Mouse (Mus musculus): ENCODE results near the gene Myadml2.
"Not testable (repeated sequence)": the region's sequence is repeated elsewhere in the genome, so short reads cannot be mapped to it uniquely, and the experiment has no call there.

Myadml2 gene

DNA sequence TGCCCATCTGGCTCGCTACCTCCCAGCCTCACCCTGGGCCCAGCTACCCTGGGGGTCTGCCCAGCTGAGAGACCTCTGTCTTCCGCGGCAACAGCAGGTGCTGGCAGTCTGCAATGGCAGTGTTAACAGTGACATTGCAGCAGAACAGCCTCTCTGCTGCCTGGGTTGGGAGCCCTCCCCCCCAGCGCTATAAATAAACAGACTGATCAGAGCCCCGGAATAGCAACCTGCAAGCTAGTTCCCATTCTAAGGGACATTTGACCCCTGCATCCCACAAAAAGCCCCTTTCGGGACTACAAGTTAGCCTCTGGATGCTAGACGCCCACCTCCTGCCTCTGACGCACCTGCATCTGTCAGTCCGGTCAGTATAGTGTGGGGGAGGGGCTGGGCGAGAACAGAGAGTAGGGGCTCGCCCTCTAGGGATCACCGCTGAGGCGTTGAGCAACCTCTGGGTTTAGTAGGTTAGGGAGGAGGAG, at the start of gene Myadml2:
Gene Myadml2 (minus strand): TSS at position 158 of the 476 bp plus-strand sequence.
- DNase-seq: no peak

DNA sequence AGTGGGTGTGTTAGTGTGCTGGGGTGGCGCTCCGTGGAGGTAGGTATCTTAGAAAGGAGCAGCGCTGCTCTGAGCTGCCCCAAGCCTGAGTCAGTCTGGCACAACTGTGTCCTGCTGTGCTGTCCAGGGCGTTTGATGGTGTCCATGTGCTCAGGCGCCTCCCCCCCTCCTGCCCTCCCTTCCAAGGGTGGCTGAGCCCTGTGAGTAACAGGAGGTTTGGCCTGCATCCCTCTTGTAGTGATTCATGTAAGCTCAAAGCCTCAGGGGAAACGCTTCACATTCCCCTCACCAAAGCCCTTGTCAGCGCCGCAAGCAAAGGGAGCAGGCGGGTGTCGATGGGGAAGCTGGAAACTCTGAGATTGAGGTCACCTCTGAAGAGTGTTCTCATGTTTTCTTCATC, 49.8 kb upstream of the Myadml2 start:
- no peak for DNase-seq

DNA sequence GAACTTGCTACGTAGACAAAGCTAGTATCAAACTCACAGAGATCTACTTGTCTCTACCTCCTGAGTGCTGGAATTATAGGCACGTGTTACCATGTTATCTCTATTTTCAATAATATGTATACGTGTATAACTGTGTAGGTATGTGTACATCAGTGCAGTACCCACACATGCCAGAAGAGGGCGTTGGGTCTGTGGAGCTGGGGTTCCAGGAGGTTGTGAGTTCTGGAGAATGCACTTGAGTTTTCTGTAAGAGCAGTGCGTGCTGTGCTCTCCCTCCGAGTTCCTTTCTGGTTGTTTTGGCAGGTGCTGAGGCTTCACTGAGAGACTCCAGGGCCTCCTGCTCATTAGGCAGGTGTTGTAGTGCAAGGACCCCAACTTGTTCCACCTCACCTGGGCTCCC, 48.6 kb upstream of the Myadml2 start:
- DNase-seq: no peak

DNA sequence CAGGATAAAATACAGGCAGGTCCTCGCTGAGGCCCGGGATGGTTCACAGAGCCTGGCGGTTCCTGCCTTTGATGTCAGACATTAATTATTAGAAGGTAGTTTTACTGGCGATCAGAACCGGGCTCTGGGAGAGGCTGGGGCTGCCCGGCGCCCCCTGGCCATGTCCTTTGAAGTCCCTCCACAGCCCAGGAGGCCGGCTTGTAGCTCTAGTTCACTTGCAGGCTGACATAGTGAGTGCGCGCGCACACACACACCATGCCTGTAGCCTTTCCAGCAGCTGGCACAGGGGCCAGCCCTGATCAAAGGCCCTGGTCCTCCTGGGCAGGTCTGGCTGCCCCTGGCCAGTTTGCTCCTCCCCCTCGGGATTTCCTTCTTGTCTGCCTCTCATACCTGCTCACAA, 47.7 kb upstream of the Myadml2 start:
- peak; percentile 80 for DNase-seq

DNA sequence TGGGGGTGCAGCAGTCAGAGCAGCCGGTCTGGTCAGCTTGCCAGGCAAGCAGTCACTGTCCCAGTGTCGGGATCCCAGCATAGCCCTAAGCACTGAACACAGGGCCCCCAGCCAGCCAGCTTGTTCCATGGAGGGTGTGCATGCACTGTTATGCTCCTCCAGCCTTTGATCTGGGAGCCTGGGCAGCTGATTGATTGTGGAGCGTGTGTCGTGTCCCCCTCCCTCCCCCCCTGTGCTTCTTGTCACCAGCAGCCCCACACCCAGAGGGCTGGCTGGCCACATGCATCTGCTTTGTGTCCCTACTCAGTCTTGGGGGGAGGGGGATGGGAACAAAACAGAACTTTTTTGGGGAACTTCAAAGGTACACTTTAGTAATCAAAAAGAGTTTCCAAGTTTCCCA, 47.2 kb upstream of the Myadml2 start:
- DNase-seq: no peak

DNA sequence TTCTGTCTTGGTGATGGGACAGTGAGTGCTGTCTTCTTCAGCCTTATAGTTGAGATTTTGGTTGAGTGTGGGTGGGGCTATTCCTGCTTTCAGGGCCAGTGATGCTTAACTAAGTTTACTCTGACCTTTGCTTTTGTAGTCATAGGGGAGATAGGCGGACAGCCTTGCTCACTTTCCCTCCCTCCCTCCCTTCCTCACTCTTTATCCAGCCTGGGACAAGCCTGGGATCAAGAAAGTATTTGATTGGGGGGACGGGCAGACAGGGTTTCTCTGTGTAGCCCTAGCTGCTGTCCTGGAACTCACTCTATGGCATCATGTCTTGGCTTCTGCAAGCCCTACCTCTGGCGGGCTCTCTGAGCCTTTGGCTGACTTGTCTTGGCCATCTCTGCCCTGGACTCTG, 45.5 kb upstream of the Myadml2 start:
- DNase-seq: peak; percentile 36

DNA sequence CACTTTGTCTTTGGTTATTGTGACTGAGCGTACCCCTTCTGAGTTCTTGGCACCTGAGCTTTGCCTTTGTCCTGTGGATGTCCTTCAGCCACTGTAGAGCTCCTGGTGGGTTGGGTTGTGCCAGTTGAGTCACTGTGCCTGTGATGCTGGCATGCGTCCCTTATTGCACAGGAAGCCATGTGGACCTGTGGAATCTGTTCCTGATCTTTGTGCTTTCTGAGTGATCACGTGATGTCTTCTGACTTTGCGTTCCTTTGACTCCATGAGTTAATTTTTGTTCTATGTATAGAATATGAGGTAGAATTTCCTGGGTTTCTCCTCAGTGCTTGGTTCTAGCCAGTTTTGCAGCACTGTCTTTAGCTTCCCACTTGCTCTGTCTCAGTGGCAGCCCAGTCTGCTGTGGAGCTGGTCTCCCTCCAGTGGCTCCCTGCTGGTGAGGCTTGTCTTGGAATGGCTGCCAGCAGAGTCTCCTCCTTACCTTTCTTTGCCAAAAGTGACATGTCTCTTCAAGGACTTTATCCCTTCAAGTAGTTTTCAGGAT, 44.6 kb upstream of the Myadml2 start:
- DNase-seq: peak; percentile 84

DNA sequence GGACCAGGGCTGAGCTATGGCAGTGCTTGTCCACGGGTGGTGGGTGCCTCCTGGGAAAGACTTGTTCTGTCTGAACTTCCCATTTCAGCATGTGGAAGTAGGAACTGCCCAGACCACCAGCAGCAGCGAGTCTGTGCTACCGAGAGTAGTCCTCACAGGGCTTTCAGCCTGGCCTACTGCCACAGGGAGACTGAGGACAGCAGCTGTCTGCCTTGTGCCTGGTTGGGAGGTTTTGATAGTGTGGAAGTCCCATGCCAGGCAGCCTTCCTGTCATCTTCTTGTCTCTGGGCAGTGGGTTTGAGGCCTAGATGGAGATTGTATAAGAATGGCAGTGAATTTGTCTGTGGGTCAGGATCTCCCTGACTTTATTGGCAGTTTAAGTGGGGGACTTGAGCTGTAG, 41.4 kb upstream of the Myadml2 start:
- DNase-seq: no peak

DNA sequence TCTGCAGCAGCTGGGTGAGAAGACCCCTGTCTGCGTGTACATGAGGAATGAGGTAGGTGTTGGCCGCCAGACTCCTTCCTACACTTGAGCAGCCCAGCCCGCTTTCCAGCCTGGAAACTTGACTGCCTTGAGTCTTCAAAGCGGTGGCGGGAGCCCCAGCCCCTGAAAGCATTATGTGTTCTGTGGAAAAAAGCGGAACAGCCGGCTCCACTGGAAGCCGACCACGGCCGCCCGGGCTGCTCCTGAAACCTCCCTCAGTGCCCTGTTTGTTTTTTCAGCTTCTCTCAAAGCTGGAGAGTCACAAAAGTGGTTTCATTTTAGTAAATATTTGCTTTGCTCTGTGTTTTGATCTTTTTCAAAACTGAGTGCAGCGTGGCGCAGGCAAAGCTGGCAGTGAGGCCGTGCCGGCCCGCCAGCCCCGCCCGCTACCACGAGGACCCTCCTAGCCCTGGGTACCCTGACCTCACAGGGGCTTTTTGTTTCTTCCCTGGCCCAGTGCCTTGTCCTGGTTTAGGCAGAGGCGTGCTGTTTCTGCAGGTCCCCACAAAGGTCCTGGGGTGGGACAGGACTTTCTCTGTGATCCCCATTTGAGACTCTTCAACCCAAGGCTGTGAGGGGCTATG, 38.8 kb upstream of the Myadml2 start:
- no peak for DNase-seq

DNA sequence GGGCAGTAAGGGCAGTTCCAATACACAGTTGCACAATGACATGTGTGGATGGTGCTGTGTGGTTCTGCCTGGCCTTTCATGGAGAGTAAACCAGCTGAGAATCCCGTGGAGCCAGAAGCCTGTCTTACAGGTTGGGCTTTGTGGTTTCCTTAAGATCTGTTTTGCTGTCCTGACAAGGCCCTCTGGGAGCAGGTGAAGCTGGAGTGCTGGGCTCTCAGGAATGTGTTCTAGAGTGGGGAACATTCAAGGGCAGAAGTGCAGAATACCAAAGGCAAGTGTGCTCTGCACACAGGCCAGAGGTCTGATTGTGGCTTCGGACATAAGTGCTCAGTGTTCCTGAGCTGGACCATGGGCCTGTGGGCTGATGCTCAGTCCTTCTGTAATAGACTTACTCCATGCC, 36.7 kb upstream of the Myadml2 start:
- DNase-seq: no peak

DNA sequence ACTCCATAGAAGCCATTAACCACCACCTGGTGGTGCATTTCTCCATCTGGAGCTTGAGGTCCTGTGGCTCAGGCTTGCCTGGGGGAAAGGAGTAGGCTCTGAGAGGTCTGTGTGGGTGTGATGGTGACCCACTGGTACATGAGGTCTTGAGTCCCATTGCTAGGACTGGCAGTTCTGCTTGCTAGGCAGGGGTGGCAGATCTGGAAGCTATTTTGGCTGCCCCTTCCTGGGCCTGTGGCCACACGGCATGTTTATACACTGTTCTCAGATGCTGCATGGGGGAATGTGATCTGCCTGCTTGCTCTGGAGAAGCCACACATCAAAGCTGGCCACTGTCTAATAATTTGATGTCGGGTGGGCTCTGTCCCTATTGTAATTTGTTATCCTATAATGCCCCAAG, 36.1 kb upstream of the Myadml2 start:
- DNase-seq: no peak

DNA sequence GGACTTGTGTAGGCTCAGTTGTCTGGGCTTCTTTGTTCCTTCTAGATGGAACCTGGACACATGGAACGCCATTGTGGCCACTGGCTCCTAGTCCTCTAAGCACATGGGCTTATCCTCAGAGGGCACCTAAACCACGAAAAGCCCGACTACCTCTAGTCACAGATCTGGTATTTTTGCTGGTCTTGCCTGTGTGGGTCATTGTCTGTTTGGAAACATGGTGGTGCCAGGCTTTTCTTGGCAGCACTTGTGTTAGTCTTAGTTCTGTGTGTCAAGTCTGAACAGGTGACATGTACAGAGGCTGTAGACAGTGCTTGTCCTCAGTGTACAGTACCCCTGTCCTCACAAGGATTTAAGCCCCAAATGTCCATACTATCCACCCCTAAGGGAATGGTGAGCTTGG, 35.6 kb upstream of the Myadml2 start:
- no peak for DNase-seq

DNA sequence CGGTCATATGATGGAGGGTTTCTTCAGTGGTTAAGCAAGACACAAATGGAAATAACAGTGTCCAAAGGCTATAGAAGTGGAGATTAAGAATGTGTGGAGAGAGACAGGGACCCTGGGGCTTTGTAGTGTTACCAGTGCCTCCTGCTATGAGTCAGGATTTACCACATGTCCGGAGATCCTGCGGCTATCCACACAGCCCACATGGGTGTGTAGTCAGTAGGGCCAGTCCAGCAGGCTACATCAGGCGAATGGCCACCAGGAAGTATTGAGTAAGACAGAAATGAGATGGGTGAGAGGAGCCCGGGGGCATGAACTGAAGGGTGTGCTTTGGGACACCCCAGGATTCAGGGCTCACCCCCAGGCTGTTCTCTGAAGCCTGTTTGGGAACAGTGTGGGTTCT, 34.7 kb upstream of the Myadml2 start:
- DNase-seq: no peak

DNA sequence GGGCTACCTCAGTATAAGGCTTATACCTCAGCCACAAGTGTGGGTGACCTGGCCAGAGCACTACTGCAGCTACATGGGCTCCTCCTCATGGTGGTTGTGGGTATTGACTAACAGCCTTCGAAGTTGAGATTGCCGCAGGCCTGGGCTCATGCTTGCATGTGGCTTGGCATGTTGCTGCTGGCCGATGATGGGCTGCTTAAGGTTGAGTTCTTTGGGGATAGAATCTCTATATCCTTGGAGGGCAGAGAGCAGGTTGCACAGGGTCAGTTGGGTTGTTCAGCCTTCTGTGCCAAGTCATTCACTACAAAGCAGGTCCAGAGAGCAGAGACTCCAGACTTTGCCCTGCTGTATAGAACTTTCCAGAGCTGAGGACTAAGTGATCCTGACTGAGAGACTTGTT, 32.0 kb upstream of the Myadml2 start:
- DNase-seq: peak; percentile 88

DNA sequence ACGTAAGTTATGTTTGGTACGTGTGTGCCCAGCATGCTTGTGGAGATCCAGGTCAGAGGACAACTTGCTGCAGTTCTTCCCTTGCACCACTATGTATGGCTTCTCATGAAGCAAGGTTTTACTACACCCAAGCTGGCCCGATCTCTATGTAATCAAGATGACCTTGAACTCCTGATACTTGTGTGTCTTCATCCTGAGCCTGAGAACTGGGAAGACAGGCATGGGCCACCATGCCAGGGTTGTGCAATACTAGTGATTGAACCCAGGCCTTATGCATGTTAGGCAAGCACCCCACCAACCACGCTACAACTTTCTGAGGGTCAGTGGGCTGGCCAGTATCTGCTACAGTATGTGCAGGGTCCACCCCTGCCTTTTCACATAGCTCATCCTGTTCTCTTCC, 29.0 kb upstream of the Myadml2 start:
- DNase-seq: no peak

DNA sequence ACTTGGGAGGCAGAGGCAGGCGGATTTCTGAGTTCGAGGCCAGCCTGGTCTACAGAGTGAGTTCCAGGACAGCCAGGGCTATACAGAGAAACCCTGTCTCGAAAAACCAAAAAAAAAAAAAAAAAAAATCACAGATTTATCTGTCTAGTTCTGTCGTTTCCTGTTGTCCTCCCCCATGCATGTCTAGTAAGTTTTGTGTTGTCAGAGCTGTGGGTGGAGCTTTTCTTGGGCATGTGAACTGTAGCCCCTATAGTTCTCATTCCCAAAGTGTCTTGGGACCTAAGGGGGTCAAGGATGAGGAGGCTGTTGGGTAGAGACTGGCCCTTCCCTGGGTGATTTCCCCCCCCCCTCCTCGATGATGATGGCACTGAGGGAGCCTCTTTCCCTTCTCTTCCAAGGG, 27.9 kb upstream of the Myadml2 start:
- DNase-seq: not testable (repeated sequence)

DNA sequence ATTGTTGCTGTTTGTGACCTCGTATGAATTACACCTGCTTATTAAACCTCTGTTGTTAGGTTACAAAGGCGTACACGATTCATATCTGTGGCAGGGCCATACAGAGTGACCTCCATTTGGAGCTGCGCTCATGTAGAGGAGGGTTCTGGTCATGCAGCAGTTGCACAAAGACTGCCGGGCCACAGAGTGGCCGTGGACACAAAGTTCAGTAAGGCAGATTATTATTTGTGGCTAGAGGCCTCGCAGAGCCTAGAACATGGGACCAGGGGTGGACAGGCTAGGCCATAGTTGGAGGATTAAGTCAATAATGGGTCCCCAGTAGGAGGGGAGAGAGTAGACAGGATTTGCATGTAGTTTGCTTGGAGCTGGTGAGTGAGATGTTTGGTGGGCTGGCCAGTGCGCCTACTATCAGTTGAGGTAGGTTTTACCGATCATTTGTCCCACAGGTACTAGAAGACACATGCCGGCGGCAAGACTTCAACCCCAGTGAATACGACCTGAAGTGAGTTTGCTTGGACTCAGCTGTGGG, 25.7 kb upstream of the Myadml2 start:
- no peak for DNase-seq

DNA sequence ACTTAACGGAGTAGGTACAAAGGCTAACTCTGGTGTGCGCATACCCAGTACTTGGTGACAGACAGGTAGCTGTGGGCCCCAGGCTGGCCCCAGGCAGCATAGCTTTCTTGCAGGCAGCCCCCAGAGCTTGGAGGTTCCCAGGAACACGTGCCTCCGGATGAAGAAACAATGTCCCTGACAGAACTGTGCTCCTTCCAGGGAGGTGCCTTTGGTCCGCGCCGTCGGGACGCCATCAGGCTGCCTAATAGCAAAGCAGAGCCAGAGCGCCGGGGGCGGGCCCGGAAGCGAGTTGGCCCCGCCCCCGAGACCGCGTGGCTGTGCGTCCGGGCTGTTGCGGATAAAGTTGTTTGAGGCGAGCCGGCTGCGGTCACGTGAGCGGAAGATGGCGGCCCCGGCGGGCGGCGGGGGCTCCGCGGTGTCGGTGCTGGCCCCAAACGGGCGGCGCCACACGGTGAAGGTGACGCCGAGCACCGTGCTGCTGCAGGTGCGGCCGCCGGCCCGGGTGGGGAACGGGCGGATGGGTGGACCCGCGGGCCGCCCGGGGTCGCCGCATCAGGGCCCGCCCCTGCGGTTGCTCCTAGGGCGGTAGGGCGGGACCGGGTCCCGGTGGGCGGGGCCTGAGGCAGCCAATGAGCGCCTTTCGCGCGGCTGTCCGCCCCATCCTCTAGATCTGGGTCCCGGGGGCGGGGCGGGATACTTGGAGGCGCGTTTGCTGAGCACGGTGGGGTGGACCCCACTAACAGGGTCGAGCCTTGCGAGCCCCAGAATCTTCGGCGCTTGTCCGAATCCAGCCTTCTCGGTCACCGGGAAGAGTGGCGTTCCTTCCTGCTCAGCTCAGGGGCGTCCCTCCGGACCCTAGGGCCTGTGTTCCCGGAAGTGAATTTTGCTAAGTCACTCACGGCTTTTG, 25.0 kb upstream of the Myadml2 start, which contains the start of gene Aspscr1:
Gene Aspscr1 (plus strand): TSS at position 287 of the 907 bp plus-strand sequence.
- DNase-seq: peak; percentile 95

DNA sequence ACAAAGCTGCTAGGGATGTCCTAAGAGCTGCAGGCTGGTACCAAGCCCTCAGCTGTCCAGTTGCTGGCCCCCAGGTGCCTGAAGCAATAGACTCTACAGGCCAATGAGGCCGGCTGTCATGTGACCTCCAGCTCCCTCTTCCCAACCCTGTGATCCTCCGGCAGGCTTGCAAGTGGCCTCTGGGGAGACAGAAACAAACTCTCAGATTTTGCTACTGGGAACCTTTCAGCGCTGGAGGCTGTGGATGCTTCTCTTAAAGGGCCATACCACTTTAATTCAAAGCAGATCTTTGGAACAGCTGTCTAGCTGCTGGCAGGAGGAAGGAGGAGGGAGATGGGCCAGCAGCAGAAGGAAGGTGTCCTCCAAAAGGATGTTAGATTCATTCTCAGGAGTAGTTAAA, 18.7 kb upstream of the Myadml2 start:
- no peak for DNase-seq

DNA sequence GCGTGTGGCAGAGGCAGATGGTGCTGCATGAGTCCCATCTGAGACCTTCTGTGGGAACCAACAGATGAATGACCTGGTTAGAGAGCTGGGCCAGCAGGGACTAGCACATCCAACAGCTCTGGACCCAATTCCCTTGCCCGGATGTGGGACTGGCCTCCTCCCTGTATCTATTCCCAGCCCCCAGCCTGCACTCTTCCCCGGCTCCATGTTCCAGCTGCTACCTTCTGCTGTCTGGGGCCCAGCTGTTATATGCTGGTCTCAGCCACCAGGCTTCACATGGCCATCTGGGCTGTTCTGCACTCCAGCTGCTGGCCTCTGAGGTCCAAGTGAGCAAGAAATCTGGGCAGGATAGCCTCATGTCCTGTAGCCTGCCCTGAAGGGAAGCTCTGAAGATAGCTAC, 17.4 kb upstream of the Myadml2 start:
- DNase-seq: no peak

DNA sequence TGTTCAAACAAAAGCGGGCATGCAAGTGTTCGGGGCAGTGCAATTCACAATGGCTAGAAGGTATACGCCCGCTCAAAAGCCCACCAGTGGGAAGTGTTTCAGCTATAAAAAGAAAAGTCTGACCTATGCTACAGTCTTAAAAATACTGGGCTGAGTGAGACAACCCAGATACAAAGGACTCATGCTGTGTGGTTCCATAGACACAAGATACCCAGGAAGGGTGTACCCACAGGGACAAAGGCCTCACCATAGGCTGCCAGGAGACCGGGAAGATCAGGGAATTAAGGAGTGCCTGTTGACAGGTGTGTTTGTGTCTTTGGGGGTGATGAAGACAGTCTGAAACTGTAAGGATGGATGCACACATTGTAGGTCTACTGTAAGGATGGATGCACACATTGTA, 15.8 kb upstream of the Myadml2 start:
- no peak for DNase-seq

DNA sequence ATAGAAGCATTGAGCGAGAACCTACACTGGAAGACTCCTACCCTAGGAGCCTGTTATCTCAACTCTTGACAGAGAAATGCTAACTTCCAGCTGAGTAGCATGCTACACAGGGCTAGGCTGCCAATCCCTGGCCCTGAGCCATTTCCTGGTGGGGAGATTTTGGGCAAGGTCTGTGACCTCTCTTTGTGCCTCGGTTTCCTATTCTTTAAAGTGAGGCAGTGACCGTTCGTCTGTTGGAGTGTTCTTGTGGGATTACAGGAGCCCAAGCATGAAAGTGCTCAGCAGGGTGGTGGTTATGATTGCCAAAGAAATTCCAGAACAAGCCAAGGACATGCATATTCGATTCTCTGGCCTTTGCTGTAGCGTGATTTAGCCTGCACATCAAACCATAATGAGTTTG, 14.8 kb upstream of the Myadml2 start:
- DNase-seq: no peak

DNA sequence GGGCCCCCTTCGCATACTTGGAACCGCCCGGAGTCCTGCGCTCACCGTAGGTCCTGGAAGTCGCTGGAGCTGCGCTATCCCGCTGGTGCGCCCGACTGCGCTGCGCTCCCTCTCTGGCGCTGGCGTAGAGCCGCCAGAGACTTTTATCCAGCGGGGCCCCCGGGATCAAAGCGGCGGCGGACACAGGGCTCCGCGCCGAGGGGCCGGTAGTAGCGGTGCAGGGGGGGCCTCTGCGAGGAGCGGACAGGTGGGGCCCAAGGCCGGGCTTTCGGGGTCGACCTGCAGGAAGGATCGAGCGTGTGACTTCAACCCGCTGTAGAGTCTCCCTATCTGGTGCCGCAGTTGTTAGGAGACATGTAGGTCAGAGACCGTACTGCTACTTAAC, 13.1 kb upstream of the Myadml2 start, which contains the start of gene Notum:
Gene Notum (minus strand): TSS at position 100 of the 385 bp plus-strand sequence.
- DNase-seq: no peak
